Mouse (Mus musculus): Measurements from ENCODE around the gene Slc44a5. TPM values are rescaled to one million over a fixed set of nuclear protein-coding genes. Genes with fewer than 3 reads are reported as not detected.

Gene Slc44a5
- total and polyA plus RNA-seq, 2 experiments, result not detected

GRCm38 (mm10) chr3:154101671-154102070 lies 128.4 kb downstream of the Slc44a5 start:
- Histone ChIP-seq H3K79me2 (ENCODE audit: control insufficient read depth, insufficient read depth, low read length) (no peaks in the 10 kb centered on the region), H3K27ac (replicated peaks; ENCODE audit: insufficient read depth, low read depth, low read length) (no peak overlapping the region), H3K4me1 (ENCODE audit: control insufficient read depth, insufficient read depth, low read length) (no peaks in the 10 kb centered on the region), H3K9ac (ENCODE audit: low read depth, low read length) (no peak overlapping the region), H3K4me3 (ENCODE audit: insufficient read depth, low read depth, low read length) (no peak overlapping the region), H3K36me3 (ENCODE audit: control insufficient read depth, insufficient read depth, low read length) (no peaks in the 10 kb centered on the region), H3K27me3 (ENCODE audit: control insufficient read depth, insufficient read depth, low read length) (0 out of 2 replicates have a peak, but pooled peaks cover 2% of the 10 kb centered on the region)
- 78% methylated on average over 9 of the region's 9 CpGs for WGBS
- TF ChIP-seq POLR2A (IDR thresholded peaks at IDR 0.05; ENCODE audit: extremely low read depth, insufficient read depth, low read length) (no peak), CTCF (IDR thresholded peaks at IDR 0.05; ENCODE audit: low read depth, low read length) (no peak)
- no peak for DNase-seq (ENCODE audit: extremely low read depth, low read depth, low spot score)

GRCm38 (mm10) chr3:154110528-154110927 lies 137.3 kb downstream of the Slc44a5 start:
- no peak overlapping the region for H3K27ac ChIP-seq (replicated peaks; ENCODE audit: insufficient read depth, low read depth, low read length)
- TF ChIP-seq POLR2A (IDR thresholded peaks at IDR 0.05; ENCODE audit: extremely low read depth, insufficient read depth, low read length), result no peak
- no peak for TF ChIP-seq CTCF (IDR thresholded peaks at IDR 0.05; ENCODE audit: low read depth, low read length)
- no peaks in the 10 kb centered on the region for H3K79me2 ChIP-seq (ENCODE audit: control insufficient read depth, insufficient read depth, low read length)
- H3K4me1 ChIP-seq (ENCODE audit: control insufficient read depth, insufficient read depth, low read length), result no peaks in the 10 kb centered on the region
- no peaks in the 10 kb centered on the region for H3K27me3 ChIP-seq (ENCODE audit: control insufficient read depth, insufficient read depth, low read length)
- 69% methylated on average over 5 of the region's 5 CpGs for WGBS
- DNase-seq (ENCODE audit: extremely low read depth, low read depth, low spot score), result no peak
- no peak overlapping the region for H3K9ac ChIP-seq (ENCODE audit: low read depth, low read length)
- H3K4me3 ChIP-seq (ENCODE audit: insufficient read depth, low read depth, low read length), result no peak overlapping the region
- no peaks in the 10 kb centered on the region for H3K36me3 ChIP-seq (ENCODE audit: control insufficient read depth, insufficient read depth, low read length)

DNA sequence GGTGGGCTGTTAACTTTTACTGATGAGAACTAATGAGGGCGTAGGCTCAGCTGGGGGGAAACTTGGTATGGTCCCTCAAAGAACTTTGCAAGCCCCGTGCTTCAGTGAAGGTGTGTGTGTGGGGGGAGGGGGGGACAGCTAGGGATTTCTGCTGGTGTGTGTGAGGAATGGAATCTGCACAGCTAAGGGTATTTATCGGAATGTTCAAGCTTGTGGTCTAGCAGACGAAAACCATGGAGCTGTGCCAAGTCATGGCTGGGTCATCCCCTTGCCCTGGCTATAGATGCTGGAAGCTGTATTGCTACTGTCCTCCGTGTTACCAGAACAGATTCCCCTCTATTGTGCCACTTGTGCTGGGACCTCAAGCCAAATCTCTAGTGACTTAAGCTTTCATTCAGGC lies 138.0 kb downstream of the Slc44a5 start:
- no peak for TF ChIP-seq CTCF (IDR thresholded peaks at IDR 0.05; ENCODE audit: low read depth, low read length)
- TF ChIP-seq POLR2A (IDR thresholded peaks at IDR 0.05; ENCODE audit: extremely low read depth, insufficient read depth, low read length), result no peak
- no peak for DNase-seq (ENCODE audit: extremely low read depth, low read depth, low spot score)
- no peaks in the 10 kb centered on the region for H3K36me3 ChIP-seq (ENCODE audit: control insufficient read depth, insufficient read depth, low read length)
- H3K79me2 ChIP-seq (ENCODE audit: control insufficient read depth, insufficient read depth, low read length), result no peaks in the 10 kb centered on the region
- H3K4me1 ChIP-seq (ENCODE audit: control insufficient read depth, insufficient read depth, low read length), result no peaks in the 10 kb centered on the region
- whole genome bisulfite sequencing, result 73% methylated on average over 5 of the region's 5 CpGs
- H3K9ac ChIP-seq (ENCODE audit: low read depth, low read length), result no peak overlapping the region
- no peaks in the 10 kb centered on the region for H3K27me3 ChIP-seq (ENCODE audit: control insufficient read depth, insufficient read depth, low read length)
- H3K27ac ChIP-seq (replicated peaks; ENCODE audit: insufficient read depth, low read depth, low read length), result no peak overlapping the region
- no peak overlapping the region for H3K4me3 ChIP-seq (ENCODE audit: insufficient read depth, low read depth, low read length)

GRCm38 (mm10) chr3:154114991-154115390 lies 141.8 kb downstream of the Slc44a5 start:
- no peak for DNase-seq (ENCODE audit: extremely low read depth, low read depth, low spot score)
- no peaks in the 10 kb centered on the region for H3K79me2 ChIP-seq (ENCODE audit: control insufficient read depth, insufficient read depth, low read length)
- 79% methylated on average over 9 of the region's 9 CpGs for WGBS
- no peaks in the 10 kb centered on the region for H3K4me1 ChIP-seq (ENCODE audit: control insufficient read depth, insufficient read depth, low read length)
- no peak overlapping the region for H3K9ac ChIP-seq (ENCODE audit: low read depth, low read length)
- TF ChIP-seq POLR2A (IDR thresholded peaks at IDR 0.05; ENCODE audit: extremely low read depth, insufficient read depth, low read length), result no peak
- no peak for TF ChIP-seq CTCF (IDR thresholded peaks at IDR 0.05; ENCODE audit: low read depth, low read length)
- H3K36me3 ChIP-seq (ENCODE audit: control insufficient read depth, insufficient read depth, low read length), result no peaks in the 10 kb centered on the region
- no peak overlapping the region for H3K4me3 ChIP-seq (ENCODE audit: insufficient read depth, low read depth, low read length)
- H3K27me3 ChIP-seq (ENCODE audit: control insufficient read depth, insufficient read depth, low read length), result no peaks in the 10 kb centered on the region
- no peak overlapping the region for H3K27ac ChIP-seq (replicated peaks; ENCODE audit: insufficient read depth, low read depth, low read length)

DNA sequence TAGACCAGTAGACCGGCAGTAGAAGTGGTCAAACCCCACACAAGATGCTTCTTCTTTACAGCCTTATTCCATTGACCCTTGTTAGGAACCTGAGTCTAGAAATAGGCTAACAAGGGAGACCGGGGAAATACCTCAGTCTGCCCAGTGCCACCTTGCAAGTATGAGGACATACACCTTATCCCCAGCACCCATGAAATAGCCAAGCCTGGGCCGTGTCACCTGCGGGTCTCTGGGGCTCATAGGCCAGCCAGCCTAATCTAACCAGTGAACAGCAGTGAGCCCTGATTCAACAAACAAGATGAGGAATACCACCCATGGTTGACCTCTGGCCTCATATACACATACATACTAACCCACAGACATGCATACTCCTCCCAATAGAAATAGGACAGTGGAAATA lies 142.2 kb downstream of the Slc44a5 start:
- TF ChIP-seq POLR2A (IDR thresholded peaks at IDR 0.05; ENCODE audit: extremely low read depth, insufficient read depth, low read length) (no peak), CTCF (IDR thresholded peaks at IDR 0.05; ENCODE audit: low read depth, low read length) (no peak)
- H3K4me3 ChIP-seq (ENCODE audit: insufficient read depth, low read depth, low read length), result no peak overlapping the region
- H3K79me2 ChIP-seq (ENCODE audit: control insufficient read depth, insufficient read depth, low read length), result no peaks in the 10 kb centered on the region
- H3K27ac ChIP-seq (replicated peaks; ENCODE audit: insufficient read depth, low read depth, low read length), result no peak overlapping the region
- no peaks in the 10 kb centered on the region for H3K27me3 ChIP-seq (ENCODE audit: control insufficient read depth, insufficient read depth, low read length)
- no peaks in the 10 kb centered on the region for H3K4me1 ChIP-seq (ENCODE audit: control insufficient read depth, insufficient read depth, low read length)
- 89% methylated on average over 4 of the region's 4 CpGs for WGBS
- no peak for DNase-seq (ENCODE audit: extremely low read depth, low read depth, low spot score)
- no peak overlapping the region for H3K9ac ChIP-seq (ENCODE audit: low read depth, low read length)
- no peaks in the 10 kb centered on the region for H3K36me3 ChIP-seq (ENCODE audit: control insufficient read depth, insufficient read depth, low read length)

DNA sequence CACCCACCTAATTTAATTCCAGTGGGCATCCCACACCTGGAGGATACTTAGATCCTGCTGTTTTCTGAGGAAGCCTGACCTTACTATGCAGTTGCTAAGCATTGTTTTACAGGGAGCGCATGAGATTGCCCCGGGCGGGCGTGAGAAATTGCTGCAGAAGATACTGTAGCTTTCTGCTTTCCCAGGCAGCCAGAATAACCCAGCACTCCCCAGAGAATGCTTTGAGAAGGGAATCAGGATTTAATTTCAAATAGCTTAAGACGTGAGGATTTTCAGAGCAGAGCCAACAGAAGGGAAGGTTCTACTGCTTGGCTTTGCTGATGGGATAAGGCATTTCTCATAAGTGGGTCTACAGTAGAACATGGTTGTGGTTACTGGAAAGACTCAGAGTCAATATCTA lies 142.8 kb downstream of the Slc44a5 start:
- H3K9ac ChIP-seq (ENCODE audit: low read depth, low read length), result no peak overlapping the region
- no peak overlapping the region for H3K27ac ChIP-seq (replicated peaks; ENCODE audit: insufficient read depth, low read depth, low read length)
- H3K36me3 ChIP-seq (ENCODE audit: control insufficient read depth, insufficient read depth, low read length), result no peaks in the 10 kb centered on the region
- H3K79me2 ChIP-seq (ENCODE audit: control insufficient read depth, insufficient read depth, low read length), result no peaks in the 10 kb centered on the region
- no peak for DNase-seq (ENCODE audit: extremely low read depth, low read depth, low spot score)
- WGBS, result 91% methylated on average over 5 of the region's 5 CpGs
- no peak overlapping the region for H3K4me3 ChIP-seq (ENCODE audit: insufficient read depth, low read depth, low read length)
- no peaks in the 10 kb centered on the region for H3K27me3 ChIP-seq (ENCODE audit: control insufficient read depth, insufficient read depth, low read length)
- no peaks in the 10 kb centered on the region for H3K4me1 ChIP-seq (ENCODE audit: control insufficient read depth, insufficient read depth, low read length)
- no peak for TF ChIP-seq CTCF (IDR thresholded peaks at IDR 0.05; ENCODE audit: low read depth, low read length)
- no peak for TF ChIP-seq POLR2A (IDR thresholded peaks at IDR 0.05; ENCODE audit: extremely low read depth, insufficient read depth, low read length)
